Mouse (Mus musculus): Measurements from ENCODE around the gene Olfr99. TPM values are rescaled to one million over a fixed set of nuclear protein-coding genes. Genes with fewer than 3 reads are reported as not detected.

Gene Olfr99
- polyA plus RNA-seq (2012; ENCODE audit: insufficient read depth, insufficient read length, missing spikeins), result not detected in 2 replicates

DNA sequence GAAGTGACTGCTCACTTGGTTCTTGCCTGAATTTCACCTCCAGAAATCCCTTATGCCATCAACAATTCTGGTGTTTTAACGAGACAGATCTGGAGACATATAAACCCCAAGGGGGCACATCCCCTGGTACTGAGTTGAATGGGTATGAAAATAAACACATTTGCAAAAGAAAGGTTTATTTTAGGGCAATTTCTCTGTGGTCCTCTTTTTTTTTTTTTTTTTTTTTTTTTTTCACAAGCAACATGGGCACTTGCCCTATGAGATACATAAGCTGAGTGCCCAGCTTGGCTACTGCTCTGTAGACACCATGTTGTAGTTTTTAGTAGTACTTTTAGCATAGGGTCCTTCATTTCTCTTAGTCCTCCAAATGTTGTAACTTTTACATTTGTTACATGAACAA, at the start of gene Olfr99:
TSS of gene Olfr99 (minus strand) at position 101 of the 400 bp plus-strand sequence.
- Histone ChIP-seq H3K4me3 (ENCODE audit: insufficient read depth, low read length) (no peak within 1 kb of the TSS), H3K4me1 (ENCODE audit: control insufficient read depth, insufficient read depth, low read length) (peaks cover 4% of the 10 kb centered on the region; the same call in 1 of the 2 replicates), H3K27ac (ENCODE audit: insufficient read depth, low read depth, low read length) (no peak within 1 kb of the TSS)
- TF ChIP-seq POLR2A (IDR thresholded peaks at IDR 0.05; ENCODE audit: borderline replicate concordance, low read depth, low read length), result no peak
- TF ChIP-seq CTCF (IDR thresholded peaks at IDR 0.05; ENCODE audit: low read depth, low read length), result no peak

DNA sequence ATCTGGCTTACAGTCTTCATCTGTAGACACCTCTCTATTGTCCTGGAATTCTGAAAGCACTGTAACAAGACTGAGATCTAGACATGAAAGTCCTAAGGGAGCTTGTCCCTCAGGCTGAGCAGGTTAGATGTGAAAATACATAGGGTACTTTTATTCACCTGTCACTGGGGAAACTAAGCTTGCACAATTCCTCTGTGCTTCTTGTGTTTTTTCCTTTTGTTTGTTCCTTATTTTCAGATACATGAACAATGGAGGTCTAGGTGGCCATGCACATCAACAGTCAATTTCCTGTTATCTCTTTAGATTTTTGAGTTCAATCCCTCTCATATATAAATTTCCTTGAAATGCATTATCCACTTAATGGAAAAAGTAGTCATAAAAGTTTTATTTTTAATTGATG, 33.7 kb upstream of the Olfr99 start, which contains the start of gene Olfr102:
TSS of gene Olfr102 (minus strand) at position 101 of the 400 bp plus-strand sequence.
- Histone ChIP-seq H3K4me3 (ENCODE audit: insufficient read depth, low read length) (no peak within 1 kb of the TSS), H3K27ac (ENCODE audit: insufficient read depth, low read depth, low read length) (no peak within 1 kb of the TSS), H3K4me1 (ENCODE audit: control insufficient read depth, insufficient read depth, low read length) (no peaks in the 10 kb centered on the region)
- no peak for TF ChIP-seq POLR2A (IDR thresholded peaks at IDR 0.05; ENCODE audit: borderline replicate concordance, low read depth, low read length)
- TF ChIP-seq CTCF (IDR thresholded peaks at IDR 0.05; ENCODE audit: low read depth, low read length), result no peak

DNA sequence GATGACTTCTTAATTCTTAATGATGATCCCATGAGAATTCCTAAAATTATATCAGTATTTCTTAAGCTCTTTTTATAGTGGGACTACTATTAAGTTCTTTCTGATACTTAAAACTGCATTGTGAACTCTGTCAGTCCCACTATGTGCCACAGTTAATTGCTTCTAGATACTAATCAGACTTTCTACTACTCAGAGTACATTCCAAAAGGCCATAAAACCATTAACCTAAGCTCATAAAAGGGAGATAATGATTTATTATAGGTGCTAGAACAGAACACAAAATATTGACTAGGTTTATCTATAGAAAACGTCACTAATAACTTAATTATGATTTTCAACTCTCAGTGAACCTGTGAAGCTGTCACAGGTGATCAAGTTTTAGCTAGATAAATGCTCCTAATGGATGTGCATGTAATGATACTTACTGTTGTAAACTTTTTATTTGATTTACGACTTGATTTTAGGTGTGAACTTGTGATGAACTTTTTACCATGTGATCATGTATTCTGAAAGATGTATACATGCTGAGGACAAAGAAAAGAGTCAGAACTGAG, 27.0 kb upstream of the Olfr99 start:
- no peak overlapping the region for H3K27ac ChIP-seq (ENCODE audit: insufficient read depth, low read depth, low read length)
- no peak for TF ChIP-seq CTCF (IDR thresholded peaks at IDR 0.05; ENCODE audit: low read depth, low read length)
- no peak for TF ChIP-seq POLR2A (IDR thresholded peaks at IDR 0.05; ENCODE audit: borderline replicate concordance, low read depth, low read length)
- no peak overlapping the region for H3K4me3 ChIP-seq (ENCODE audit: insufficient read depth, low read length)
- H3K4me1 ChIP-seq (ENCODE audit: control insufficient read depth, insufficient read depth, low read length), result no peaks in the 10 kb centered on the region

DNA sequence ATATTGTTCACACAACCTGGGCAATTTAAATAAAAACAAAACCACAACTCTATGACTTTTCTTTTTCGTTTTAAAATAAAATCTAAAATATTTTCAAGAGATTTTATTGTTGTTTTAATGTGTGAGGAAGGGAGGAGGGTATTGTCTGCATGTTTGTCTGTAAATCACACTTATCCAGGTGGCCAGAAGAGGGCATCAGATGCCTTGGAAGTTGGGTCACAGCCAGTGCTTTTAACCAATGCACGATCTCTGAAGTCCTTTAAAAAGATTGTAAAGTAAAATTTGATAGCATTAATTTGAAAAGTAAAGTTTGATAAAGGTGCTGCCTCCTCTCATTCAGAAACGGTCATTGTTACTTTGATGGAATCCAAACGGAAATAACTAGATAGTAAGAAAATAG, 25.2 kb upstream of the Olfr99 start:
- Histone ChIP-seq H3K4me1 (ENCODE audit: control insufficient read depth, insufficient read depth, low read length) (no peaks in the 10 kb centered on the region), H3K27ac (ENCODE audit: insufficient read depth, low read depth, low read length) (no peak overlapping the region), H3K4me3 (ENCODE audit: insufficient read depth, low read length) (no peak overlapping the region)
- TF ChIP-seq CTCF (IDR thresholded peaks at IDR 0.05; ENCODE audit: low read depth, low read length), result no peak
- TF ChIP-seq POLR2A (IDR thresholded peaks at IDR 0.05; ENCODE audit: borderline replicate concordance, low read depth, low read length), result no peak

DNA sequence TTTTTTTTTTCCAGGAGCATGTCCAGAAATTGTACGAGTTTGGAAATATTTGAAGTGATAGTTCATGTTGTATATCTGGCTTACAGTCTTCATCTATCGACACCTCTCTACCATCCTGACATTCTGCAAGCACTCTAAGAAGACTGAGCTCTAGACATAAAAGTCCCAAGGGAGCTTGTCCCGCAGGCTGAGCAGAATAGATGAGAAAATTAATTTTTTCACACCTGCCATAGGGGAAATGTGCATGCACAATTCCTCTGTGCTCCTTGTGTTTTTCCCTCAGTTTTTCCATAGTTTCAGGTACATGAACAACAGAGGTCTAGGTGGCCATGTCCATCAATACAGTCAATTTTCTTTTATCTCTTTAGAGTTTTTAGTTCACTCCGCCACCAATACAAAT, 21.0 kb upstream of the Olfr99 start, which contains the start of gene Olfr101:
TSS of gene Olfr101 (minus strand) at position 101 of the 400 bp plus-strand sequence.
- no peaks in the 10 kb centered on the region for H3K4me1 ChIP-seq (ENCODE audit: control insufficient read depth, insufficient read depth, low read length)
- no peak within 1 kb of the TSS for H3K4me3 ChIP-seq (ENCODE audit: insufficient read depth, low read length)
- H3K27ac ChIP-seq (ENCODE audit: insufficient read depth, low read depth, low read length), result no peak within 1 kb of the TSS
- TF ChIP-seq POLR2A (IDR thresholded peaks at IDR 0.05; ENCODE audit: borderline replicate concordance, low read depth, low read length), result no peak
- TF ChIP-seq CTCF (IDR thresholded peaks at IDR 0.05; ENCODE audit: low read depth, low read length), result no peak

DNA sequence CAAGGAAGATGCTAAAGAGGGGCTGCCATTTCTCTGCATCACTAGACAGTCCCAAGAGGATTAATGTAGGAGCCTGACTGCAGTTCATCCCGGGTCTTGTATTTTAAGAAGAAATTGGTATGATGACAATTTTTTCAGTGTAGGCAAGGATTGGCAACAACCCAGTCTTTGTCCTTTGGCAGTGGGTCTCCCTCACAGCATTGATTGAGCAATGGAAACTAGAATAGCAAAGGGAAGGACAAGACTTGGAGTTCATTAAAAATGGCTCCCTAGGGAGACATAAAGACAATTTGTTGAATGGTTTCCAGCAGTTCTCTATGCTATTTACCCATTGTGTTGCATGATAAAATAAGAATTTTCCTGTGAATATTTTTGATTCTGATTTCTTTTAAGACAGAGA, 2.9 kb downstream of the Olfr99 start:
- Histone ChIP-seq H3K4me1 (ENCODE audit: control insufficient read depth, insufficient read depth, low read length) (peaks cover 7% of the 10 kb centered on the region), H3K4me3 (ENCODE audit: insufficient read depth, low read length) (no peak overlapping the region), H3K27ac (ENCODE audit: insufficient read depth, low read depth, low read length) (no peak overlapping the region)
- no peak for TF ChIP-seq POLR2A (IDR thresholded peaks at IDR 0.05; ENCODE audit: borderline replicate concordance, low read depth, low read length)
- TF ChIP-seq CTCF (IDR thresholded peaks at IDR 0.05; ENCODE audit: low read depth, low read length), result no peak

DNA sequence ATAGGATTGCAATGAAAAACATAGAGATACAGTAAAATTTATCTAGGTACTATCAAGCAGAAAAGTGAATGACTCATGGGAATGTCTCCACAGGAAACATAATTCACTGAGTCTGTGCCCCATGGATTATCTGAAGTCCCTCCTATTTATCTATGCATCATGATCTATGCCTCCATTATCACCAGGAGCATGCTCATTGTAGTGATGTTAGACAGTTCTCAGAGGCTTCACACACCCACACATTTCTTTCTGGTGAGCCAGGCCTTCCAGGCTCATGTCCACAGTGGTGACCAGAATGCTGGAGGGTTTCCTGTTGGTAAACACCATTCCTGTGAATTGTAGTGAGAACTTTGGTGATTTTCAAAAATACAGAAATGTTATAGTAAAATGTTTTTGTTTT, 6.7 kb downstream of the Olfr99 start:
- Histone ChIP-seq H3K4me3 (ENCODE audit: insufficient read depth, low read length) (no peak overlapping the region), H3K27ac (ENCODE audit: insufficient read depth, low read depth, low read length) (no peak overlapping the region), H3K4me1 (ENCODE audit: control insufficient read depth, insufficient read depth, low read length) (peaks cover 17% of the 10 kb centered on the region)
- TF ChIP-seq POLR2A (IDR thresholded peaks at IDR 0.05; ENCODE audit: borderline replicate concordance, low read depth, low read length) (no peak), CTCF (IDR thresholded peaks at IDR 0.05; ENCODE audit: low read depth, low read length) (no peak)

DNA sequence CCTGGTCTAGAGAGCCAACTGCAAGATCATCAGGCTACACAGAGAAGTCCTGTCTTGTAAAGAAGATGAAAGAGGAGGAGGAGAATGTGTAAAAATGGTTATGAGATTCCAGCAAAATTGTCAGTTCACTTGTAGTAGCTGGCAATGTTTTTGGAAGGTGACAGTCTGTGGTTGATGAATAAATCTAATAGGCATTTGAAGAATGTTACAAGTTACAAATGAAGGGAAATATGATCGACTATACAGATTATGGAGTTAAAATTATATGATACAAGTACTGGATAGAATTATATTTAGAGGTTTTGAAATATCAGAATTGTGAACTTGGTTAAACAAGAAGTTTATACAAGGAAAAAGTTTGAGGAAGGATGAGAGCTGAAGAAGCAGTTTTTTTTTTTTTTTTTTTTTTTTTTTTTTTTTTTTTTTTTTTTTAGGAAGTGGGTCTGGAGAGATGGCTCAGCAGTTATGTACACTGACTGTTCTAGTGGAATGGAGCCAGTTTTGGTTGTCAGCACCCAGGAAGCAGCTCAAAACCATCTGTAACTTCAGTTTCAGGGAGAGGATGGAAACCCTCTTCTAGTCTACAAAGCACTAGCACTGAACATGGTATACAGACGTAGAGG, 7.5 kb downstream of the Olfr99 start:
- TF ChIP-seq CTCF (IDR thresholded peaks at IDR 0.05; ENCODE audit: low read depth, low read length) (no peak), POLR2A (IDR thresholded peaks at IDR 0.05; ENCODE audit: borderline replicate concordance, low read depth, low read length) (no peak)
- Histone ChIP-seq H3K27ac (ENCODE audit: insufficient read depth, low read depth, low read length) (peak overlapping the region; percentile 52), H3K4me3 (ENCODE audit: insufficient read depth, low read length) (no peak overlapping the region), H3K4me1 (ENCODE audit: control insufficient read depth, insufficient read depth, low read length) (peaks cover 17% of the 10 kb centered on the region)

DNA sequence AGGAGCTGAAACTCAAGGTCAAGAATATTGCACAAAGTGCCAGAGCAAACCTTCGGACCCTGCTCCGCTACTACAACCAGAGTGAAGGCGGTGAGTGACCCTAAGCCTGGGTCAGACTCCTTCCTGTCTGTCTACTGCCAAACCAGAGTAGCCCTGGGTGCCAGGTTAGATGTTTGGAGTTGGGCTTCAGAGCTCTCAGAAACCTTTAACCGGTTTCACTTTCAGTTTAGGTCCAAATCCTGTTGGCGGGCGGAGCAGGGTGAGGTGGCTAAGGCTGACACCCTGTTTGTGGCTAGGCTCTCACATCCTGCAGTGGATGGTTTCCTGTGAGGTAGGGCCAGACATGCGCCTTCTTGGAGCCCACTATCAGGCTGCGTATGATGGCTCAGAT, 12.6 kb downstream of the Olfr99 start:
- peak overlapping the region; percentile 69 for H3K4me3 ChIP-seq (ENCODE audit: insufficient read depth, low read length)
- peak overlapping the region; percentile 49 for H3K27ac ChIP-seq (ENCODE audit: insufficient read depth, low read depth, low read length)
- H3K4me1 ChIP-seq (ENCODE audit: control insufficient read depth, insufficient read depth, low read length), result peaks cover 14% of the 10 kb centered on the region
- TF ChIP-seq CTCF (IDR thresholded peaks at IDR 0.05; ENCODE audit: low read depth, low read length) (no peak), POLR2A (IDR thresholded peaks at IDR 0.05; ENCODE audit: borderline replicate concordance, low read depth, low read length) (no peak)

DNA sequence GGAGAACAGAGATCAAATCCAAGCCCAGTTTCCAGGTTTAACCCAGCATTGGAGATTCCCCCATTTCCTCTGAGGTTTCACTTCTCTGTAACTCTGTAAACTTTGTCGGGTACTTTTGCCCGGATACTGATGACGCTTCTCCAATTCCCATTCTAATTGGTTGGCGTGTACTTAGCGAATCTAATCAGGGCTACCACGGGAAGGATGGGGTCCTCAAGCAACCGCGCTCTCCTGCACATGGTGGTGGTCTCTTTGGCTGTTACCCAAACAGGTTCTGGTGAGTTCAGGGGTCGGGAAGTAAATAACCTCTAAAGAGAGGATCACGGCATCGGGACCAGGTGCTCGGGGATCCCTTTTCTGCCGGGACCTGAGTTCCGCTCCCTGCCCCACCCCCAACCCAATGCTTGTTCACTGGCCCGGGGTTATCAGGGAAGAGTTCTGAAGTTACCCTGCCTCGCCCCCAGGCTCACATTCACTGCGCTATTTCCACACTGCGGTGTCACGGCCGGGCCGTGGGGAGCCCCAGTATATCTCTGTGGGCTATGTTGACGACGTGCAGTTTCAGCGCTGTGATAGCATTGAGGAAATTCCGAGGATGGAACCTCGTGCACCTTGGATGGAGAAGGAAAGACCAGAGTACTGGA, 13.1 kb downstream of the Olfr99 start, which contains the start of gene H2-M3:
TSS of gene H2-M3 (plus strand) at position 163 of the 644 bp plus-strand sequence.
- no peak for TF ChIP-seq POLR2A (IDR thresholded peaks at IDR 0.05; ENCODE audit: borderline replicate concordance, low read depth, low read length)
- no peak for TF ChIP-seq CTCF (IDR thresholded peaks at IDR 0.05; ENCODE audit: low read depth, low read length)
- peak within 1 kb of the TSS; percentile 69 for H3K4me3 ChIP-seq (ENCODE audit: insufficient read depth, low read length)
- peak within 1 kb of the TSS; percentile 49 for H3K27ac ChIP-seq (ENCODE audit: insufficient read depth, low read depth, low read length)
- peaks cover 10% of the 10 kb centered on the region for H3K4me1 ChIP-seq (ENCODE audit: control insufficient read depth, insufficient read depth, low read length)
